Mouse (Mus musculus) hindbrain, embryonic 15.5 days (tissue): ENCODE data around the gene Elp5. TPM values are rescaled to one million over a fixed set of nuclear protein-coding genes. Genes with fewer than 3 reads are reported as not detected.
"Not testable (repeated sequence)": the region's sequence is repeated elsewhere in the genome, so short reads cannot be mapped to it uniquely, and the experiment has no call there.

Experiments
- ATAC-seq: fragments of 200-750 bp; cut with Nextera tagmentation; 2 replicates; pipeline ENCODE4 v1.8.0; 2017; ENCODE audit warnings: low read depth, moderate number of reproducible peaks, moderate TSS enrichment; ENCODE audit not compliant: low FRiP score
- H3K27ac ChIP-seq: fragments of 300-500 bp; sonication (generic); replicated peaks from 2 replicates; pipeline ENCODE4 v1.5.1; 2015; ENCODE audit warnings: mild to moderate bottlenecking, inconsistent platforms
- H3K27me3 ChIP-seq: fragments of 300-500 bp; sonication (generic); 2 replicates; pipeline ENCODE4 v1.6.1; 2015; ENCODE audit warnings: control low read depth, inconsistent platforms
- H3K36me3 ChIP-seq: fragments of 300-500 bp; sonication (generic); 2 replicates; pipeline ENCODE4 v1.6.1; 2015; ENCODE audit warnings: control low read depth, inconsistent platforms
- H3K4me1 ChIP-seq: fragments of 300-500 bp; sonication (generic); replicated peaks from 2 replicates; pipeline ENCODE4 v1.6.1; 2015; ENCODE audit warnings: control low read depth, inconsistent platforms
- H3K4me2 ChIP-seq: fragments of 300-500 bp; sonication (generic); 2 replicates; pipeline ENCODE4 v1.6.1; 2015; ENCODE audit warnings: moderate library complexity, mild to moderate bottlenecking, inconsistent platforms
- H3K4me3 ChIP-seq: fragments of 300-500 bp; sonication (generic); 2 replicates; pipeline ENCODE4 v1.5.1; 2015; ENCODE audit warnings: mild to moderate bottlenecking, inconsistent platforms
- H3K9ac ChIP-seq: fragments of 300-500 bp; sonication (generic); 2 replicates; pipeline ENCODE4 v1.6.1; 2015; ENCODE audit warnings: inconsistent platforms
- H3K9me3 ChIP-seq: fragments of 300-500 bp; sonication (generic); 2 replicates; pipeline ENCODE4 v1.6.1; 2016; ENCODE audit warnings: control low read depth, inconsistent platforms
- WGBS: fragments of 180-500 bp; shearing (Covaris S2); methylation state at CpG from one replicate; pipeline ENCODE4 v1.1.7; 2015; 5-methylcytosine and 5-hydroxymethylcytosine counted together
- polyA plus RNA-seq: library from polyadenylated mRNA; unstranded; fragments of >200 nt; fragmentation: Nextera tagmentation; extraction: Ambion mirVana; gene quantifications from 2 replicates; pipeline ENCODE4 v1.2.1, GENCODE M21; 2015

The Elp5 gene
- polyA plus RNA-seq, 1 experiment from 2014 or later, result 174 TPM

GRCm38 (mm10) chr11:69966860-69967517 lies 15.3 kb downstream of the Elp5 start:
- Histone ChIP-seq H3K4me1 (peaks cover 15% of the 10 kb centered on the region), H3K27ac (no peak overlapping the region)
- ATAC-seq, result no peak

GRCm38 (mm10) chr11:69966006-69966859 lies 16.1 kb downstream of the Elp5 start:
- H3K9ac ChIP-seq, result no peak overlapping the region

More at GRCm38 (mm10) chr11:69966860-69967517, 15.3 kb downstream of the Elp5 start:
- Histone ChIP-seq H3K27me3 (peaks cover 67% of the 10 kb centered on the region), H3K9ac (no peak overlapping the region), H3K4me3 (peak overlapping the region; percentile 21), H3K4me2 (peak overlapping the region; percentile 49), H3K36me3 (peaks cover 32% of the 10 kb centered on the region), H3K9me3 (no peaks in the 10 kb centered on the region)
- 41% methylated on average over 17 of the region's 17 CpGs for WGBS

GRCm38 (mm10) chr11:69965271-69966005 lies 16.9 kb downstream of the Elp5 start:
- H3K36me3 ChIP-seq, result peaks cover 23% of the 10 kb centered on the region
- no peak overlapping the region for H3K27ac ChIP-seq
- no peaks in the 10 kb centered on the region for H3K9me3 ChIP-seq
- no peak for ATAC-seq
- peaks cover 74% of the 10 kb centered on the region for H3K27me3 ChIP-seq
- no peak overlapping the region for H3K9ac ChIP-seq
- peaks cover 15% of the 10 kb centered on the region for H3K4me1 ChIP-seq
- 2% methylated on average over 47 of the region's 49 CpGs for WGBS
- peak overlapping the region; percentile 21; the same call in 1 of the 2 replicates for H3K4me3 ChIP-seq
- peak overlapping the region; percentile 49 for H3K4me2 ChIP-seq

More at GRCm38 (mm10) chr11:69966006-69966859, 16.1 kb downstream of the Elp5 start:
- 2% methylated on average over 58 of the region's 59 CpGs for WGBS
- Histone ChIP-seq H3K4me3 (peak overlapping the region; percentile 21), H3K4me1 (peaks cover 15% of the 10 kb centered on the region), H3K9me3 (no peaks in the 10 kb centered on the region), H3K27me3 (peaks cover 74% of the 10 kb centered on the region), H3K4me2 (peak overlapping the region; percentile 49), H3K36me3 (peaks cover 26% of the 10 kb centered on the region), H3K27ac (no peak overlapping the region)
- no peak; the same call in 1 of the 2 replicates for ATAC-seq

GRCm38 (mm10) chr11:69964650-69965270 lies 17.6 kb downstream of the Elp5 start, which contains the start of gene Cldn7:
Gene Cldn7, plus strand, starts transcription at chr11:69964779.
- Histone ChIP-seq H3K4me3 (0 out of 2 replicates have a peak within 1 kb of the TSS, but pooled peaks have one; percentile 3), H3K9me3 (no peaks in the 10 kb centered on the region), H3K27ac (no peak within 1 kb of the TSS), H3K27me3 (peaks cover 74% of the 10 kb centered on the region), H3K4me1 (peaks cover 15% of the 10 kb centered on the region), H3K36me3 (peaks cover 16% of the 10 kb centered on the region), H3K9ac (no peak within 1 kb of the TSS), H3K4me2 (peak within 1 kb of the TSS; percentile 27)
- no peak for ATAC-seq
- WGBS, result 13% methylated on average over 24 of the region's 24 CpGs

- H3K4me1 ChIP-seq, result peaks cover 14% of the 10 kb centered on the region
- H3K27me3 ChIP-seq, result peaks cover 55% of the 10 kb centered on the region
- 56% methylated on average over 5 of the region's 5 CpGs for WGBS
- H3K27ac ChIP-seq, result no peak overlapping the region
- ATAC-seq, result no peak
- no peaks in the 10 kb centered on the region for H3K9me3 ChIP-seq
- no peak overlapping the region for H3K4me3 ChIP-seq
- no peak overlapping the region for H3K4me2 ChIP-seq
- no peak overlapping the region for H3K9ac ChIP-seq
- no peaks in the 10 kb centered on the region for H3K36me3 ChIP-seq
Observed at GRCm38 (mm10) chr11:69961841-69962240, 20.5 kb downstream of the Elp5 start.

GRCm38 (mm10) chr11:69960616-69961015 lies 21.7 kb downstream of the Elp5 start:
- Histone ChIP-seq H3K36me3 (no peaks in the 10 kb centered on the region), H3K4me3 (no peak overlapping the region), H3K9me3 (no peaks in the 10 kb centered on the region), H3K27me3 (peaks cover 43% of the 10 kb centered on the region), H3K27ac (no peak overlapping the region), H3K4me2 (no peak overlapping the region), H3K9ac (no peak overlapping the region), H3K4me1 (peaks cover 3% of the 10 kb centered on the region; the same call in 1 of the 2 replicates)
- ATAC-seq, result no peak
- 28% methylated on average over 5 of the region's 5 CpGs for WGBS

GRCm38 (mm10) chr11:69956218-69956617 lies 26.1 kb downstream of the Elp5 start:
- no peak overlapping the region for H3K9ac ChIP-seq
- no peaks in the 10 kb centered on the region for H3K36me3 ChIP-seq
- no peaks in the 10 kb centered on the region for H3K9me3 ChIP-seq
- no peak overlapping the region for H3K4me3 ChIP-seq
- no peak overlapping the region for H3K4me2 ChIP-seq
- WGBS, result 77% methylated on average over 1 of the region's 1 CpGs
- no peak overlapping the region for H3K27ac ChIP-seq
- peaks cover 2% of the 10 kb centered on the region; the same call in 1 of the 2 replicates for H3K27me3 ChIP-seq
- H3K4me1 ChIP-seq, result no peaks in the 10 kb centered on the region
- no peak for ATAC-seq

GRCm38 (mm10) chr11:69955618-69956017 lies 26.7 kb downstream of the Elp5 start:
- not testable (repeated sequence) for H3K4me3 ChIP-seq, H3K36me3 ChIP-seq, H3K27me3 ChIP-seq, ATAC-seq, H3K4me1 ChIP-seq, H3K9ac ChIP-seq, H3K27ac ChIP-seq, H3K4me2 ChIP-seq, H3K9me3 ChIP-seq
- WGBS, result 73% methylated on average over 4 of the region's 4 CpGs

- WGBS, result 66% methylated on average over 11 of the region's 11 CpGs
- peaks cover 5% of the 10 kb centered on the region for H3K4me1 ChIP-seq
- no peaks in the 10 kb centered on the region for H3K9me3 ChIP-seq
- no peaks in the 10 kb centered on the region for H3K36me3 ChIP-seq
- H3K4me3 ChIP-seq, result no peak overlapping the region
- H3K27me3 ChIP-seq, result 0 out of 2 replicates have a peak, but pooled peaks cover 2% of the 10 kb centered on the region
- H3K9ac ChIP-seq, result no peak overlapping the region
- no peak overlapping the region for H3K4me2 ChIP-seq
- H3K27ac ChIP-seq, result no peak overlapping the region
- no peak for ATAC-seq
Observed at GRCm38 (mm10) chr11:69953267-69953915, 28.9 kb downstream of the Elp5 start.

- peaks cover 16% of the 10 kb centered on the region for H3K4me1 ChIP-seq
- H3K9ac ChIP-seq, result no peak overlapping the region
- H3K27me3 ChIP-seq, result 0 out of 2 replicates have a peak, but pooled peaks cover 2% of the 10 kb centered on the region
- H3K27ac ChIP-seq, result no peak overlapping the region
- H3K4me2 ChIP-seq, result no peak overlapping the region
- no peak for ATAC-seq
- 68% methylated on average over 1 of the region's 1 CpGs for WGBS
- no peaks in the 10 kb centered on the region for H3K36me3 ChIP-seq
- no peaks in the 10 kb centered on the region for H3K9me3 ChIP-seq
- H3K4me3 ChIP-seq, result no peak overlapping the region
Observed at GRCm38 (mm10) chr11:69952274-69952673, 30.0 kb downstream of the Elp5 start.
